9 mouse cellular contexts compared by ENCODE assay signal in the genomic region with DNA sequence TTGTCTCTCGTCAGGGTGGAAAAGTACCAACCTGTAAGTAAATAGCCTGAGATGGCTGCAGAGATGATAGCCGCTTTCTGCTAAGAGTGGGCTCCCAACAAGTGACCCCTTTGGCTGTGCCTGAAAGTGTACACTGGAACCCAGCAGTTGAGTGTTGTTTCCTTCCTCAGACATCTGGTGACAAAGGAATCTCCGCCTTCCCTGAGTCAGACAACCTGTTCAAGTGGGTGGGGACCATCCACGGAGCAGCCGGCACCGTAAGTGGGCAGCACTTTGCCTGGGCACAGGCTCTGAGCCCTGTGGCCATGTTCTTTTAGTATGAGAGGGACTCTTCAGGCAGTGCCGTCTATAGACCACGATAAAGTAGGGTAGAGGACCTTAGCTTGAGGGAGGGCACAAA. TPM values are rescaled to one million over a fixed set of nuclear protein-coding genes. Genes with fewer than 3 reads are reported as not detected.
A peak's percentile ranks its signal among the peaks of the same experiment; 100 is the strongest.
DNase-seq lines count a peak whose midpoint lies in the region; ATAC-seq and TF ChIP-seq lines count a peak whose summit lies in the region.
"Had no signal": no experiment of that assay in that cellular context is flagged by ENCODE, and none has a peak within 500 bp of the region (broad histone marks: within the 10 kb centered on the region; RNA-seq: fewer than 3 reads in every experiment).

No protein-coding gene starts in this region.

- TF ChIP-seq POLR2A in bone marrow, adult 2 months (IDR thresholded peaks at IDR 0.05; ENCODE audit: borderline replicate concordance, control insufficient read depth, low read depth, low read length) = peak; percentile 12; the same call in 1 of the 2 replicates

- H3K36me3 ChIP-seq in kidney, embryonic 15.5 days = peaks cover 49% of the 10 kb centered on the region
- H3K36me3 ChIP-seq in hindbrain, embryonic 14.5 days (replicated peaks; ENCODE audit: control insufficient read depth, insufficient read depth) = peaks cover 22% of the 10 kb centered on the region
- H3K36me3 ChIP-seq in midbrain, embryonic 13.5 days = peaks cover 31% of the 10 kb centered on the region

- DNase-seq in kidney, adult 9 months = no peak
- DNase-seq in hindbrain, embryonic 14.5 days (ENCODE audit: low spot score) = no peak
- DNase-seq in layer of hippocampus, postnatal 25 days (ENCODE audit: extremely low spot score in 1 of 2, low spot score in 1 of 2) = no peak
- no peak for DNase-seq in cerebellum, adult 11-12 months
- no peak for DNase-seq in yolk sac, embryonic 10.5 days (ENCODE audit: low spot score)
- DNase-seq: cerebellum, adult 2 months had no signal

- peak overlapping the region; percentile 80 for H3K4me2 ChIP-seq in kidney, embryonic 15.5 days
- H3K4me2 ChIP-seq in hindbrain, embryonic 14.5 days (replicated peaks) = peak overlapping the region; percentile 94
- H3K4me2 ChIP-seq in midbrain, embryonic 13.5 days (replicated peaks) = peak overlapping the region; percentile 97

- no peak overlapping the region for H3K27ac ChIP-seq in kidney, embryonic 15.5 days
- H3K27ac ChIP-seq in bone marrow, adult 2 months (ENCODE audit: control insufficient read depth, insufficient read depth, low read depth, low read length, poor library complexity) = peak overlapping the region; percentile 39; the same call in 1 of the 2 replicates
- no peak overlapping the region for H3K27ac ChIP-seq in hindbrain, embryonic 14.5 days
- H3K27ac ChIP-seq in midbrain, embryonic 13.5 days = no peak overlapping the region

- no peak for TF ChIP-seq CTCF in bone marrow, adult 2 months (IDR thresholded peaks at IDR 0.05; ENCODE audit: control insufficient read depth, insufficient read depth, low read length)

- ATAC-seq in kidney, embryonic 15.5 days (replicated peaks; ENCODE audit: low FRiP score) = no peak
- ATAC-seq in hindbrain, embryonic 14.5 days (ENCODE audit: low FRiP score) = no peak
- ATAC-seq in midbrain, embryonic 13.5 days = no peak

- peak overlapping the region; percentile 84 for H3K4me3 ChIP-seq in kidney, embryonic 15.5 days (replicated peaks)
- peak overlapping the region; percentile 98 for H3K4me3 ChIP-seq in bone marrow, adult 2 months (replicated peaks; ENCODE audit: control insufficient read depth, low read depth, low read length)
- H3K4me3 ChIP-seq in hindbrain, embryonic 14.5 days (replicated peaks; ENCODE audit: low read length) = peak overlapping the region; percentile 64
- H3K4me3 ChIP-seq in midbrain, embryonic 13.5 days (replicated peaks) = peak overlapping the region; percentile 86

- peak overlapping the region; percentile 80 for H3K9ac ChIP-seq in kidney, embryonic 15.5 days
- no peak overlapping the region for H3K9ac ChIP-seq in hindbrain, embryonic 14.5 days
- peak overlapping the region; percentile 71 for H3K9ac ChIP-seq in midbrain, embryonic 13.5 days (replicated peaks)

- 74% methylated on average over 8 of the region's 8 CpGs for WGBS in kidney, embryonic 15.5 days
- WGBS in bone marrow, adult 2 months = 68% methylated on average over 8 of the region's 8 CpGs
- 86% methylated on average over 8 of the region's 8 CpGs for WGBS in hindbrain, embryonic 14.5 days
- WGBS in midbrain, embryonic 13.5 days = 85% methylated on average over 8 of the region's 8 CpGs

- H3K27me3 ChIP-seq in kidney, embryonic 15.5 days = no peaks in the 10 kb centered on the region
- no peaks in the 10 kb centered on the region for H3K27me3 ChIP-seq in hindbrain, embryonic 14.5 days (ENCODE audit: control insufficient read depth, insufficient read depth, low read length)
- no peaks in the 10 kb centered on the region for H3K27me3 ChIP-seq in midbrain, embryonic 13.5 days

- H3K9me3 ChIP-seq in kidney, embryonic 15.5 days (replicated peaks) = no peaks in the 10 kb centered on the region
- no peaks in the 10 kb centered on the region for H3K9me3 ChIP-seq in hindbrain, embryonic 14.5 days (ENCODE audit: control insufficient read depth, low read length)
- no peaks in the 10 kb centered on the region for H3K9me3 ChIP-seq in midbrain, embryonic 13.5 days

- peaks cover 34% of the 10 kb centered on the region for H3K4me1 ChIP-seq in kidney, embryonic 15.5 days
- H3K4me1 ChIP-seq in bone marrow, adult 2 months (ENCODE audit: control insufficient read depth, insufficient read depth, low read length) = no peaks in the 10 kb centered on the region
- H3K4me1 ChIP-seq in hindbrain, embryonic 14.5 days (replicated peaks; ENCODE audit: control insufficient read depth, insufficient read depth, low read length) = peaks cover 9% of the 10 kb centered on the region
- H3K4me1 ChIP-seq in midbrain, embryonic 13.5 days (replicated peaks) = peaks cover 26% of the 10 kb centered on the region

RNA-seq across cellular contexts. Expression of gene Ube2c, which starts 1.4 kb away (rescaled TPM):
- 517 and 530 TPM in 2 replicates for polyA plus RNA-seq in kidney, embryonic 15.5 days (2015; fragmentation: Nextera tagmentation; extraction: Ambion mirVana)
- polyA plus RNA-seq in bone marrow, adult 2 months (2011; ENCODE audit: insufficient read depth, insufficient read length, low replicate concordance, missing spikeins) = 261 and 459 TPM in 2 replicates
- 59.4 and 67.9 TPM in 2 replicates for polyA plus RNA-seq in hindbrain, embryonic 14.5 days (2014; fragmentation: Nextera tagmentation; extraction: Ambion mirVana)
- polyA plus RNA-seq in midbrain, embryonic 13.5 days (2015; fragmentation: Nextera tagmentation; extraction: Ambion mirVana) = 203 and 208 TPM in 2 replicates
- 1 to 10 TPM in 1 of 2 experiments, not detected in 1; 1.2 TPM for total RNA-seq in layer of hippocampus, postnatal 25 days (2021)

RNA-seq across cellular contexts. Expression of gene Tnnc2, which starts 8.6 kb away (rescaled TPM):
- 40.1 and 87.2 TPM in 2 replicates for polyA plus RNA-seq in kidney, embryonic 15.5 days (2015; fragmentation: Nextera tagmentation; extraction: Ambion mirVana)
- 9.6 and 12.2 TPM in 2 replicates for polyA plus RNA-seq in bone marrow, adult 2 months (2011; ENCODE audit: insufficient read depth, insufficient read length, low replicate concordance, missing spikeins)
- 0.39 TPM in 1 of 2 replicates, not detected in the other for polyA plus RNA-seq in hindbrain, embryonic 14.5 days (2014; fragmentation: Nextera tagmentation; extraction: Ambion mirVana)
- polyA plus RNA-seq in midbrain, embryonic 13.5 days (2015; fragmentation: Nextera tagmentation; extraction: Ambion mirVana) = not detected in 2 replicates
- total RNA-seq in layer of hippocampus, postnatal 25 days (2021) = not detected

RNA-seq across cellular contexts. Expression of gene Snx21, which starts 14.5 kb away (rescaled TPM):
- 21.5 and 24.0 TPM in 2 replicates for polyA plus RNA-seq in kidney, embryonic 15.5 days (2015; fragmentation: Nextera tagmentation; extraction: Ambion mirVana)
- 2.3 and 5.8 TPM in 2 replicates for polyA plus RNA-seq in bone marrow, adult 2 months (2011; ENCODE audit: insufficient read depth, insufficient read length, low replicate concordance, missing spikeins)
- 33.3 and 40.8 TPM in 2 replicates for polyA plus RNA-seq in hindbrain, embryonic 14.5 days (2014; fragmentation: Nextera tagmentation; extraction: Ambion mirVana)
- 17.2 and 19.1 TPM in 2 replicates for polyA plus RNA-seq in midbrain, embryonic 13.5 days (2015; fragmentation: Nextera tagmentation; extraction: Ambion mirVana)
- 10 to 100 TPM; 38.0 to 45.8 TPM for total RNA-seq in layer of hippocampus, postnatal 25 days (2021)

RNA-seq across cellular contexts. Expression of gene Dnttip1, which starts 25.3 kb away (rescaled TPM):
- 74.6 and 75.1 TPM in 2 replicates for polyA plus RNA-seq in kidney, embryonic 15.5 days (2015; fragmentation: Nextera tagmentation; extraction: Ambion mirVana)
- polyA plus RNA-seq in bone marrow, adult 2 months (2011; ENCODE audit: insufficient read depth, insufficient read length, low replicate concordance, missing spikeins) = 35.3 and 47.6 TPM in 2 replicates
- polyA plus RNA-seq in hindbrain, embryonic 14.5 days (2014; fragmentation: Nextera tagmentation; extraction: Ambion mirVana) = 46.6 and 50.3 TPM in 2 replicates
- 65.4 and 72.6 TPM in 2 replicates for polyA plus RNA-seq in midbrain, embryonic 13.5 days (2015; fragmentation: Nextera tagmentation; extraction: Ambion mirVana)
- total RNA-seq in layer of hippocampus, postnatal 25 days (2021) = 10 to 100 TPM; 37.0 TPM

RNA-seq across cellular contexts. Expression of gene Wfdc3, which starts 25.4 kb away (rescaled TPM):
- 1.2 and 1.3 TPM in 2 replicates for polyA plus RNA-seq in kidney, embryonic 15.5 days (2015; fragmentation: Nextera tagmentation; extraction: Ambion mirVana)
- polyA plus RNA-seq in bone marrow, adult 2 months (2011; ENCODE audit: insufficient read depth, insufficient read length, low replicate concordance, missing spikeins) = 2.1 and 2.2 TPM in 2 replicates
- 0.78 and 1.4 TPM in 2 replicates for polyA plus RNA-seq in hindbrain, embryonic 14.5 days (2014; fragmentation: Nextera tagmentation; extraction: Ambion mirVana)
- polyA plus RNA-seq in midbrain, embryonic 13.5 days (2015; fragmentation: Nextera tagmentation; extraction: Ambion mirVana) = 1.2 and 1.3 TPM in 2 replicates
- total RNA-seq in layer of hippocampus, postnatal 25 days (2021) = 1 to 10 TPM in 1 of 2 experiments, under 1 TPM in 1; 0.89 to 1.0 TPM
